Mouse (Mus musculus): Measurements from ENCODE around the gene Nt5c2.

GRCm38 (mm10) chr19:46964353-46964752 lies 50.6 kb downstream of the Nt5c2 start:
- TF ChIP-seq POLR2A (IDR thresholded peaks at IDR 0.05; ENCODE audit: low read depth, low read length) (no peak), CTCF (IDR thresholded peaks at IDR 0.05; ENCODE audit: extremely low read depth, insufficient read depth, insufficient read length, insufficient replicate concordance) (no peak)

Data from spleen, adult 2 months (tissue).